ENCODE assay signal across 17 mouse cellular contexts in genomic region chr3:134718620-134719019, GRCm38 (mm10).
DNase-seq lines count a peak whose midpoint lies in the region; ATAC-seq and TF ChIP-seq lines count a peak whose summit lies in the region.
"Had no signal": no experiment of that assay in that cellular context is flagged by ENCODE, and none has a peak within 500 bp of the region (broad histone marks: within the 10 kb centered on the region; RNA-seq: fewer than 3 reads in every experiment).

No protein-coding gene starts in this region.

- no peaks in the 10 kb centered on the region for H3K36me3 ChIP-seq in embryonic facial prominence, embryonic 11.5 days (replicated peaks; ENCODE audit: control insufficient read depth, insufficient read depth, low read depth, low read length)
- H3K36me3 ChIP-seq in embryonic facial prominence, embryonic 10.5 days (replicated peaks): no peaks in the 10 kb centered on the region
- H3K36me3 ChIP-seq in liver, postnatal 0 days (replicated peaks; ENCODE audit: insufficient read depth, low read length): no peaks in the 10 kb centered on the region
- no peaks in the 10 kb centered on the region for H3K36me3 ChIP-seq in liver, embryonic 11.5 days (ENCODE audit: control insufficient read depth, insufficient read depth, low read length)
- no peaks in the 10 kb centered on the region for H3K36me3 ChIP-seq in G1E (replicated peaks)
- H3K36me3 ChIP-seq: midbrain, embryonic 12.5 days had no signal

- H3K9ac ChIP-seq in embryonic facial prominence, embryonic 11.5 days (replicated peaks; ENCODE audit: low read length): no peak overlapping the region
- H3K9ac ChIP-seq in liver, postnatal 0 days (replicated peaks): no peak overlapping the region
- no peak overlapping the region for H3K9ac ChIP-seq in liver, embryonic 11.5 days (ENCODE audit: low read depth, low read length)
- H3K9ac ChIP-seq: midbrain, embryonic 12.5 days had no signal

- H3K27ac ChIP-seq in embryonic facial prominence, embryonic 11.5 days (replicated peaks; ENCODE audit: low read depth, low read length): no peak overlapping the region
- no peak overlapping the region for H3K27ac ChIP-seq in embryonic facial prominence, embryonic 10.5 days (replicated peaks)
- H3K27ac ChIP-seq in liver, postnatal 0 days (ENCODE audit: low read depth): no peak overlapping the region
- no peak overlapping the region for H3K27ac ChIP-seq in liver, embryonic 11.5 days (ENCODE audit: low read depth, low read length)
- H3K27ac ChIP-seq: midbrain, embryonic 12.5 days had no signal

- no peaks in the 10 kb centered on the region for H3K9me3 ChIP-seq in embryonic facial prominence, embryonic 11.5 days (replicated peaks; ENCODE audit: control insufficient read depth, low read length)
- no peaks in the 10 kb centered on the region for H3K9me3 ChIP-seq in embryonic facial prominence, embryonic 10.5 days
- H3K9me3 ChIP-seq in liver, postnatal 0 days (ENCODE audit: low read length): no peaks in the 10 kb centered on the region
- no peaks in the 10 kb centered on the region for H3K9me3 ChIP-seq in liver, embryonic 11.5 days (ENCODE audit: control insufficient read depth, low read length)
- H3K9me3 ChIP-seq in G1E (replicated peaks): no peaks in the 10 kb centered on the region
- H3K9me3 ChIP-seq: midbrain, embryonic 12.5 days had no signal

- no peak overlapping the region for H3K4me3 ChIP-seq in embryonic facial prominence, embryonic 11.5 days (ENCODE audit: low read depth, low read length)
- H3K4me3 ChIP-seq in embryonic facial prominence, embryonic 10.5 days: no peak overlapping the region
- no peak overlapping the region for H3K4me3 ChIP-seq in liver, postnatal 0 days (ENCODE audit: low read depth, low read length)
- no peak overlapping the region for H3K4me3 ChIP-seq in liver, embryonic 11.5 days (ENCODE audit: low read depth, low read length)
- H3K4me3 ChIP-seq in G1E (ENCODE audit: low read depth, low read length): no peak overlapping the region
- H3K4me3 ChIP-seq: erythroblast, embryonic 14.5 days; midbrain, embryonic 12.5 days had no signal

- ATAC-seq in embryonic facial prominence, embryonic 11.5 days (replicated peaks; ENCODE audit: insufficient number of reproducible peaks, low FRiP score, low TSS enrichment, low read depth): no peak
- ATAC-seq in liver, postnatal 0 days: no peak
- ATAC-seq in liver, embryonic 11.5 days (replicated peaks; ENCODE audit: low FRiP score): no peak
- ATAC-seq in G1E (ENCODE audit: extremely low read depth, insufficient number of reproducible peaks, low FRiP score, poor library complexity, severe bottlenecking): peak; percentile 34; the same call in 1 of the 2 replicates
- ATAC-seq in megakaryocyte progenitor cell, adult 5-6 weeks (replicated peaks; ENCODE audit: poor library complexity): peak; percentile 64
- no peak for ATAC-seq in frontal cortex, adult (ENCODE audit: low TSS enrichment)
- ATAC-seq: inflammation-experienced regulatory T-cells, adult 6 months had no signal

- no peaks in the 10 kb centered on the region for H3K27me3 ChIP-seq in embryonic facial prominence, embryonic 11.5 days (ENCODE audit: control insufficient read depth, insufficient read depth, low read length)
- no peaks in the 10 kb centered on the region for H3K27me3 ChIP-seq in embryonic facial prominence, embryonic 10.5 days (replicated peaks; ENCODE audit: low read depth, poor library complexity, severe bottlenecking)
- no peaks in the 10 kb centered on the region for H3K27me3 ChIP-seq in liver, postnatal 0 days (ENCODE audit: insufficient read depth, low read length)
- H3K27me3 ChIP-seq in liver, embryonic 11.5 days (replicated peaks; ENCODE audit: control insufficient read depth, insufficient read depth, low read length): no peaks in the 10 kb centered on the region
- H3K27me3 ChIP-seq in G1E (ENCODE audit: insufficient read depth, low read length): no peaks in the 10 kb centered on the region
- H3K27me3 ChIP-seq: midbrain, embryonic 12.5 days had no signal

- no peak for TF ChIP-seq EP300 in liver, postnatal 0 days (IDR thresholded peaks at IDR 0.05; ENCODE audit: low read depth)

- no peak overlapping the region for H3K4me2 ChIP-seq in embryonic facial prominence, embryonic 11.5 days (ENCODE audit: low read depth, low read length)
- no peak overlapping the region for H3K4me2 ChIP-seq in liver, postnatal 0 days (ENCODE audit: low read depth, low read length)
- H3K4me2 ChIP-seq in liver, embryonic 11.5 days: no peak overlapping the region
- H3K4me2 ChIP-seq: midbrain, embryonic 12.5 days had no signal

- peak; percentile 12 for DNase-seq in embryonic facial prominence, embryonic 11.5 days (ENCODE audit: low spot score)
- DNase-seq in embryonic facial prominence, embryonic 10.5 days (ENCODE audit: low spot score): no peak
- no peak for DNase-seq in liver, postnatal 0 days
- DNase-seq in liver, embryonic 11.5 days (ENCODE audit: low spot score): no peak
- DNase-seq in G1E (ENCODE audit: low spot score): no peak
- DNase-seq in layer of hippocampus, adult 9-11 months: no peak
- DNase-seq: cerebellum, adult 9-11 months; heart, adult 11 months; heart, postnatal 14 days; left cerebral cortex, postnatal 4 days; retina, postnatal 1 day; thymus, postnatal 25 days had no signal

- 24% methylated on average over 2 of the region's 2 CpGs for WGBS in embryonic facial prominence, embryonic 11.5 days
- WGBS in embryonic facial prominence, embryonic 10.5 days: 32% methylated on average over 2 of the region's 2 CpGs
- 21% methylated on average over 2 of the region's 2 CpGs for WGBS in liver, postnatal 0 days (ENCODE audit: insufficient replicate concordance)
- WGBS in liver, embryonic 11.5 days: 24% methylated on average over 2 of the region's 2 CpGs

- TF ChIP-seq CTCF in liver, postnatal 0 days (IDR thresholded peaks at IDR 0.05; ENCODE audit: low read depth): peak; percentile 38
- TF ChIP-seq CTCF in G1E (IDR thresholded peaks at IDR 0.05; ENCODE audit: low read depth, low read length): no peak

- no peaks in the 10 kb centered on the region for H3K4me1 ChIP-seq in embryonic facial prominence, embryonic 11.5 days (ENCODE audit: control insufficient read depth, insufficient read depth, low read length)
- no peaks in the 10 kb centered on the region for H3K4me1 ChIP-seq in embryonic facial prominence, embryonic 10.5 days
- H3K4me1 ChIP-seq in liver, postnatal 0 days (ENCODE audit: insufficient read depth): no peaks in the 10 kb centered on the region
- no peaks in the 10 kb centered on the region for H3K4me1 ChIP-seq in liver, embryonic 11.5 days (replicated peaks; ENCODE audit: control insufficient read depth, insufficient read depth, low read length)
- no peaks in the 10 kb centered on the region for H3K4me1 ChIP-seq in G1E (ENCODE audit: insufficient read depth, low read depth, low read length)
- H3K4me1 ChIP-seq: midbrain, embryonic 12.5 days had no signal

Comparison
In these comparisons a context has a peak if more than half of its experiments do, and no peak if none do; other contexts are left out.
1. ATAC-seq: peak in G1E (single experiment) and megakaryocyte progenitor cell, adult 5-6 weeks (single experiment); none in embryonic facial prominence, embryonic 11.5 days (single experiment), liver, postnatal 0 days (single experiment), liver, embryonic 11.5 days (single experiment) and frontal cortex, adult (single experiment).